Mouse (Mus musculus) liver, adult 2 months (tissue): ENCODE data around the gene C1qtnf6.

Experiments
- CTCF ChIP-seq: fragments of 200-500 bp; IDR thresholded peaks from 2 replicates; pipeline ENCODE4 v1.5.1; 2011; ENCODE audit warnings: low read depth, low read length, control low read depth
- POLR2A ChIP-seq: fragments of 200-500 bp; IDR thresholded peaks from 2 replicates; pipeline ENCODE4 v1.6.1; 2011; ENCODE audit warnings: low read length, control low read depth; ENCODE audit not compliant: insufficient read depth; ENCODE audit errors: extremely low read depth

- TF ChIP-seq CTCF (no peak), POLR2A (no peak)
These were observed 39.9 kb downstream of the C1qtnf6 start for GRCm38 (mm10) chr15:78491301-78491700.
